Mouse (Mus musculus) bone marrow, adult 2 months (tissue): ENCODE measurements at regions not wholly inside any gene's neighbourhood (a gene's known extent, or its start where the extent isn't known, plus 50 kb on each side); places are given as distances from the start of the nearest gene placed in this dataset.

Experiments
- CTCF ChIP-seq: fragments of 200-500 bp; IDR thresholded peaks from 2 replicates; pipeline ENCODE4 v1.5.1; 2011; ENCODE audit warnings: low read length, control low read depth; ENCODE audit not compliant: control insufficient read depth, insufficient read depth
- POLR2A ChIP-seq: fragments of 200-500 bp; IDR thresholded peaks from 2 replicates; pipeline ENCODE4 v1.6.1; 2011; ENCODE audit warnings: low read depth, mild to moderate bottlenecking, control low read depth, low read length, borderline replicate concordance; ENCODE audit not compliant: control insufficient read depth

DNA sequence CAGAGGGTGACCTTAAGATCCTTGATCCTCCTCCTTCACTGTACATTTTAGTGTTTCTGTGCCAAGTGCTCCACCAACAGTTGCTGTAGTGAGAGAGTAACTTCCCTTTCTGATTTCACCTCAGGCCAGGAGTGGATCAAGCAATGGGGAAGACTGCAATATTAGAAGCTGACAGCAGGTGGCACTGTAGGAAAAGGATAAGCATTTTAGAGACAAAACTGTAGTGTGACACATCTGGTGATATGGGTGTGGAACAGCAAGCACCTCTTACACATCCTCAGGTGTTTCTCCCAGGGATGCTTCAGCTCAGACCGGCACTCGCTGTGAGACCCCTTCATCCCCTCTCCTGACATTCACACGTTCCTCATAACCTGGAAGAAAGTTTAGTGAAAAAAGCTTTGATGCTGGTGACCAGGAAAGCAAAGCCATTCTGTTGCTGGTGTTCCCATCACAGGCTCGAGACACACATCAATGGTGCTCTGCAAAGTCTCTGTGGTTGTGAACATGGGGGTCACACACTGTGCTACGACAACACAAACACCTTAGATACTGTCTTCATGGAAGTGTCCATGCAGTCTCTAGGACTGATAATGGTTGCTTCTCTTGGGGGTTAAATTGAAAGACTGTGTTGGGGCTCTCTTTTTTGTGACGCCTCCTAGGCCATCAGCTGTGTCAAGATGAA, 151.0 kb upstream of the Spin1 start:
- TF ChIP-seq CTCF (peak; percentile 29; the same call in 1 of the 2 replicates), POLR2A (no peak)
